Mouse (Mus musculus) midbrain, embryonic 12.5 days (tissue): ENCODE data around the gene Creg2. TPM values are rescaled to one million over a fixed set of nuclear protein-coding genes. Genes with fewer than 3 reads are reported as not detected.
A peak's percentile ranks its signal among the peaks of the same experiment; 100 is the strongest.

Source experiments
- ATAC-seq: fragments of 200-750 bp; cut with Nextera tagmentation; 2 replicates; pipeline ENCODE4 v1.8.0; 2017; ENCODE audit warnings: low read depth, moderate TSS enrichment, moderate library complexity; ENCODE audit not compliant: low FRiP score
- H3K27ac ChIP-seq: fragments of 300-500 bp; sonication (generic); replicated peaks from 2 replicates; pipeline ENCODE4 v1.5.1; 2016; ENCODE audit warnings: mild to moderate bottlenecking
- H3K27me3 ChIP-seq: fragments of 300-500 bp; sonication (generic); 2 replicates; pipeline ENCODE4 v1.6.1; 2016; ENCODE audit warnings: mild to moderate bottlenecking
- H3K36me3 ChIP-seq: fragments of 300-500 bp; sonication (generic); 2 replicates; pipeline ENCODE4 v1.6.1; 2016
- H3K4me1 ChIP-seq: fragments of 300-500 bp; sonication (generic); 2 replicates; pipeline ENCODE4 v1.6.1; 2016
- H3K4me2 ChIP-seq: fragments of 300-500 bp; sonication (generic); replicated peaks from 2 replicates; pipeline ENCODE4 v1.6.1; 2016; ENCODE audit warnings: mild to moderate bottlenecking, moderate library complexity
- H3K4me3 ChIP-seq: fragments of 300-500 bp; sonication (generic); 2 replicates; pipeline ENCODE4 v1.5.1; 2016; ENCODE audit warnings: mild to moderate bottlenecking
- H3K9ac ChIP-seq: fragments of 300-500 bp; sonication (generic); replicated peaks from 2 replicates; pipeline ENCODE4 v1.6.1; 2016; ENCODE audit warnings: mild to moderate bottlenecking, moderate library complexity
- H3K9me3 ChIP-seq: fragments of 300-500 bp; sonication (generic); 2 replicates; pipeline ENCODE4 v1.6.1; 2016; ENCODE audit warnings: mild to moderate bottlenecking
- WGBS: fragments of 180-500 bp; shearing (Covaris S2); methylation state at CpG from one replicate; pipeline ENCODE4 v1.1.7; 2016; 5-methylcytosine and 5-hydroxymethylcytosine counted together
- polyA plus RNA-seq: library from polyadenylated mRNA; unstranded; fragments of >200 nt; fragmentation: Nextera tagmentation; extraction: Ambion mirVana; gene quantifications from 2 replicates; pipeline ENCODE4 v1.2.1, GENCODE M21; 2016

Creg2 gene
- polyA plus RNA-seq, result 1.9 and 2.1 TPM in 2 replicates

GRCm38 (mm10) chr1:39651241-39651548, at the start of gene Creg2:
Creg2 (minus strand) TSS chr1:39651474.
- H3K36me3 ChIP-seq, result no peaks in the 10 kb centered on the region
- H3K4me2 ChIP-seq, result peak within 1 kb of the TSS; percentile 99
- H3K27me3 ChIP-seq, result peaks cover 45% of the 10 kb centered on the region
- no peaks in the 10 kb centered on the region for H3K9me3 ChIP-seq
- H3K4me1 ChIP-seq, result peaks cover 18% of the 10 kb centered on the region
- ATAC-seq, result no peak; the same call in 1 of the 2 replicates
- H3K4me3 ChIP-seq, result peak within 1 kb of the TSS; percentile 62
- peak within 1 kb of the TSS; percentile 65 for H3K9ac ChIP-seq
- no peak within 1 kb of the TSS; the same call in 1 of the 2 replicates for H3K27ac ChIP-seq
- WGBS, result 45% methylated on average over 9 of the region's 9 CpGs

GRCm38 (mm10) chr1:39700599-39701273, 49.5 kb upstream of the Creg2 start:
- peak overlapping the region; percentile 30 for H3K4me2 ChIP-seq
- H3K4me3 ChIP-seq, result no peak overlapping the region
- no peaks in the 10 kb centered on the region for H3K36me3 ChIP-seq
- H3K4me1 ChIP-seq, result peaks cover 37% of the 10 kb centered on the region
- H3K9ac ChIP-seq, result 0 out of 2 replicates have a peak overlapping the region, but pooled peaks have one; percentile 41
- H3K9me3 ChIP-seq, result no peaks in the 10 kb centered on the region
- peak; percentile 42; the same call in 1 of the 2 replicates for ATAC-seq
- 9% methylated on average over 7 of the region's 7 CpGs for WGBS
- H3K27ac ChIP-seq, result peak overlapping the region; percentile 70
- no peaks in the 10 kb centered on the region; the same call in 1 of the 2 replicates for H3K27me3 ChIP-seq

- Histone ChIP-seq H3K9ac (no peak overlapping the region), H3K36me3 (no peaks in the 10 kb centered on the region), H3K27me3 (peaks cover 3% of the 10 kb centered on the region; the same call in 1 of the 2 replicates), H3K4me3 (no peak overlapping the region), H3K4me2 (no peak overlapping the region), H3K27ac (no peak overlapping the region), H3K9me3 (no peaks in the 10 kb centered on the region), H3K4me1 (peaks cover 47% of the 10 kb centered on the region)
- 46% methylated on average over 6 of the region's 6 CpGs for WGBS
- ATAC-seq, result no peak
Measured at GRCm38 (mm10) chr1:39698456-39698855, 47.2 kb upstream of the Creg2 start.

- 43% methylated on average over 4 of the region's 4 CpGs for WGBS
- H3K4me2 ChIP-seq, result no peak overlapping the region
- no peak overlapping the region for H3K27ac ChIP-seq
- no peak overlapping the region for H3K4me3 ChIP-seq
- 0 out of 2 replicates have a peak, but pooled peaks cover 10% of the 10 kb centered on the region for H3K27me3 ChIP-seq
- no peaks in the 10 kb centered on the region for H3K9me3 ChIP-seq
- ATAC-seq, result no peak; the same call in 1 of the 2 replicates
- no peaks in the 10 kb centered on the region for H3K36me3 ChIP-seq
- no peak overlapping the region for H3K9ac ChIP-seq
- H3K4me1 ChIP-seq, result peaks cover 17% of the 10 kb centered on the region
Measured at GRCm38 (mm10) chr1:39695198-39695597, 43.9 kb upstream of the Creg2 start.

GRCm38 (mm10) chr1:39694756-39695155, 43.5 kb upstream of the Creg2 start:
- H3K9me3 ChIP-seq, result no peaks in the 10 kb centered on the region
- ATAC-seq, result no peak
- H3K27me3 ChIP-seq, result 0 out of 2 replicates have a peak, but pooled peaks cover 10% of the 10 kb centered on the region
- no peaks in the 10 kb centered on the region for H3K36me3 ChIP-seq
- 38% methylated on average over 7 of the region's 7 CpGs for WGBS
- no peak overlapping the region for H3K4me3 ChIP-seq
- peaks cover 14% of the 10 kb centered on the region for H3K4me1 ChIP-seq
- H3K9ac ChIP-seq, result no peak overlapping the region
- H3K27ac ChIP-seq, result no peak overlapping the region
- H3K4me2 ChIP-seq, result no peak overlapping the region

GRCm38 (mm10) chr1:39691974-39692373, 40.7 kb upstream of the Creg2 start:
- Histone ChIP-seq H3K27me3 (0 out of 2 replicates have a peak, but pooled peaks cover 10% of the 10 kb centered on the region), H3K4me1 (peaks cover 10% of the 10 kb centered on the region), H3K4me2 (no peak overlapping the region), H3K9me3 (no peaks in the 10 kb centered on the region), H3K9ac (no peak overlapping the region), H3K36me3 (no peaks in the 10 kb centered on the region), H3K4me3 (no peak overlapping the region), H3K27ac (no peak overlapping the region)
- no peak for ATAC-seq
- WGBS, result 75% methylated on average over 3 of the region's 3 CpGs

GRCm38 (mm10) chr1:39691061-39691460, 39.8 kb upstream of the Creg2 start:
- Histone ChIP-seq H3K27me3 (0 out of 2 replicates have a peak, but pooled peaks cover 10% of the 10 kb centered on the region), H3K9me3 (no peaks in the 10 kb centered on the region), H3K4me3 (no peak overlapping the region), H3K4me2 (no peak overlapping the region), H3K36me3 (no peaks in the 10 kb centered on the region), H3K27ac (no peak overlapping the region), H3K9ac (no peak overlapping the region), H3K4me1 (peaks cover 10% of the 10 kb centered on the region)
- ATAC-seq, result no peak
- 53% methylated on average over 4 of the region's 4 CpGs for WGBS

GRCm38 (mm10) chr1:39688573-39688972, 37.3 kb upstream of the Creg2 start:
- ATAC-seq, result no peak
- H3K27ac ChIP-seq, result no peak overlapping the region
- H3K27me3 ChIP-seq, result 0 out of 2 replicates have a peak, but pooled peaks cover 7% of the 10 kb centered on the region
- H3K4me2 ChIP-seq, result no peak overlapping the region
- H3K9ac ChIP-seq, result no peak overlapping the region
- H3K36me3 ChIP-seq, result no peaks in the 10 kb centered on the region
- WGBS, result 81% methylated on average over 6 of the region's 6 CpGs
- no peak overlapping the region for H3K4me3 ChIP-seq
- no peaks in the 10 kb centered on the region for H3K4me1 ChIP-seq
- no peaks in the 10 kb centered on the region for H3K9me3 ChIP-seq

- no peak overlapping the region for H3K9ac ChIP-seq
- ATAC-seq, result no peak
- no peaks in the 10 kb centered on the region for H3K9me3 ChIP-seq
Measured at GRCm38 (mm10) chr1:39687279-39687678, 36.0 kb upstream of the Creg2 start.

GRCm38 (mm10) chr1:39685841-39686240, 34.6 kb upstream of the Creg2 start:
- ATAC-seq, result no peak
- Histone ChIP-seq H3K4me3 (no peak overlapping the region), H3K4me1 (no peaks in the 10 kb centered on the region), H3K4me2 (no peak overlapping the region), H3K9me3 (no peaks in the 10 kb centered on the region), H3K9ac (no peak overlapping the region), H3K27ac (no peak overlapping the region), H3K27me3 (no peaks in the 10 kb centered on the region), H3K36me3 (no peaks in the 10 kb centered on the region)
- 0% methylated on average over 1 of the region's 1 CpGs for WGBS

More at GRCm38 (mm10) chr1:39687279-39687678, 36.0 kb upstream of the Creg2 start:
- H3K27ac ChIP-seq, result no peak overlapping the region
- no peak overlapping the region for H3K4me3 ChIP-seq
- 83% methylated on average over 9 of the region's 9 CpGs for WGBS
- 0 out of 2 replicates have a peak, but pooled peaks cover 7% of the 10 kb centered on the region for H3K27me3 ChIP-seq
- H3K4me1 ChIP-seq, result no peaks in the 10 kb centered on the region
- no peaks in the 10 kb centered on the region for H3K36me3 ChIP-seq
- no peak overlapping the region for H3K4me2 ChIP-seq

- 93% methylated on average over 5 of the region's 5 CpGs for WGBS
- ATAC-seq, result no peak
- no peaks in the 10 kb centered on the region for H3K9me3 ChIP-seq
- H3K9ac ChIP-seq, result no peak overlapping the region
- no peaks in the 10 kb centered on the region for H3K4me1 ChIP-seq
- no peaks in the 10 kb centered on the region for H3K27me3 ChIP-seq
- H3K4me2 ChIP-seq, result no peak overlapping the region
- H3K4me3 ChIP-seq, result no peak overlapping the region
- no peak overlapping the region for H3K27ac ChIP-seq
- H3K36me3 ChIP-seq, result no peaks in the 10 kb centered on the region
Measured at GRCm38 (mm10) chr1:39681638-39682037, 30.4 kb upstream of the Creg2 start.

- ATAC-seq, result no peak
- H3K4me1 ChIP-seq, result no peaks in the 10 kb centered on the region
- WGBS, result 73% methylated on average over 6 of the region's 6 CpGs
Measured at GRCm38 (mm10) chr1:39680546-39680945, 29.3 kb upstream of the Creg2 start.

More at GRCm38 (mm10) chr1:39680546-39680945, 29.3 kb upstream of the Creg2 start:
- Histone ChIP-seq H3K27ac (no peak overlapping the region), H3K9me3 (no peaks in the 10 kb centered on the region), H3K4me2 (no peak overlapping the region), H3K4me3 (no peak overlapping the region), H3K9ac (no peak overlapping the region), H3K36me3 (no peaks in the 10 kb centered on the region), H3K27me3 (no peaks in the 10 kb centered on the region)
